19 mouse cellular contexts compared by ENCODE assay signal in the genomic region with DNA sequence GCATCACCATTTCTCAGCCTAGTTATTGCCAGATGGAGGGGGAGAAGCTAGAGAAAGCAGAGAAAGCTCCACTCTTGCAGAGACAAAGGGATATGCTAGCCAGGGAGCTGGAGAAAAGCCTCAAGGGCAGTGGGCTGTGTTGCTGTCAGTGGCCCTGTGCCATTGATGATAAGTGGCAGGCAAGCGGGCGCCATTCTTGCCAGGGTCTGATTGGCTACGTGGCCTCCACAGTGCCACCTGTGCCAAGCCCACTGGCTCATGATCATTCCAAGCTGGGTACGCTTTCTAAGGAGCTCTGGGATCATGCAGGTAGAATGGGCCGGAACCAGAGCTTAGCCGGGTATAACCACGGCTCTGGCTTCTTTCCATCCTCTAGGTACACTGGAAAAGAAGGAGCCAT. TPM values are rescaled to one million over a fixed set of nuclear protein-coding genes. Genes with fewer than 3 reads are reported as not detected.
DNase-seq lines count a peak whose midpoint lies in the region; ATAC-seq lines count a peak whose summit lies in the region.
"Had no signal": no experiment of that assay in that cellular context is flagged by ENCODE, and none has a peak within 500 bp of the region (broad histone marks: within the 10 kb centered on the region; RNA-seq: fewer than 3 reads in every experiment).

No protein-coding gene starts in this region.

- ATAC-seq in neural tube, embryonic 13.5 days (ENCODE audit: low read depth): 0 out of 2 replicates have a peak, but pooled peaks have one; percentile 45
- ATAC-seq in forebrain, embryonic 16.5 days: peak; percentile 73

- no peaks in the 10 kb centered on the region for H3K36me3 ChIP-seq in heart, embryonic 10.5 days
- H3K36me3 ChIP-seq in neural tube, embryonic 13.5 days: no peaks in the 10 kb centered on the region
- H3K36me3 ChIP-seq in forebrain, embryonic 16.5 days (ENCODE audit: control insufficient read depth, insufficient read depth): no peaks in the 10 kb centered on the region
- H3K36me3 ChIP-seq: stomach, embryonic 15.5 days had no signal

- H3K9ac ChIP-seq in neural tube, embryonic 13.5 days: no peak overlapping the region
- H3K9ac ChIP-seq in forebrain, embryonic 16.5 days (replicated peaks; ENCODE audit: low read depth, low read length): no peak overlapping the region
- H3K9ac ChIP-seq: stomach, embryonic 15.5 days had no signal

- H3K27ac ChIP-seq in heart, embryonic 10.5 days: no peak overlapping the region
- no peak overlapping the region for H3K27ac ChIP-seq in neural tube, embryonic 13.5 days (replicated peaks)
- peak overlapping the region; percentile 76 for H3K27ac ChIP-seq in forebrain, embryonic 16.5 days (ENCODE audit: low read length)
- H3K27ac ChIP-seq: gastrocnemius, adult 2 months; layer of hippocampus, adult 2 months; stomach, embryonic 15.5 days had no signal

- no peak overlapping the region for H3K4me2 ChIP-seq in neural tube, embryonic 13.5 days
- peak overlapping the region; percentile 8; the same call in 1 of the 2 replicates for H3K4me2 ChIP-seq in forebrain, embryonic 16.5 days (ENCODE audit: low read length)
- H3K4me2 ChIP-seq: stomach, embryonic 15.5 days had no signal

- no peak overlapping the region for H3K4me3 ChIP-seq in heart, embryonic 10.5 days
- H3K4me3 ChIP-seq in neural tube, embryonic 13.5 days: no peak overlapping the region
- no peak overlapping the region for H3K4me3 ChIP-seq in forebrain, embryonic 16.5 days (replicated peaks; ENCODE audit: low read length)
- H3K4me3 ChIP-seq: gastrocnemius, adult 2 months; layer of hippocampus, adult 2 months; stomach, embryonic 15.5 days had no signal

- WGBS in heart, embryonic 10.5 days: 91% methylated on average over 7 of the region's 7 CpGs
- WGBS in neural tube, embryonic 13.5 days: 81% methylated on average over 7 of the region's 7 CpGs
- WGBS in forebrain, embryonic 16.5 days: 49% methylated on average over 7 of the region's 7 CpGs

- H3K4me1 ChIP-seq in heart, embryonic 10.5 days: peaks cover 5% of the 10 kb centered on the region; the same call in 1 of the 2 replicates
- H3K4me1 ChIP-seq in neural tube, embryonic 13.5 days (replicated peaks): peaks cover 24% of the 10 kb centered on the region
- peaks cover 14% of the 10 kb centered on the region for H3K4me1 ChIP-seq in forebrain, embryonic 16.5 days (replicated peaks; ENCODE audit: control insufficient read depth, insufficient read depth, low read length)
- H3K4me1 ChIP-seq: stomach, embryonic 15.5 days had no signal

- DNase-seq in heart, adult 11 months: peak; percentile 90
- DNase-seq in heart, embryonic 10.5 days (ENCODE audit: low spot score): no peak
- DNase-seq in neural tube, embryonic 10.5 days (ENCODE audit: extremely low spot score, low spot score): no peak
- DNase-seq in urinary bladder, postnatal 14 days (ENCODE audit: low spot score): no peak
- DNase-seq in kidney, postnatal 36 days: no peak
- DNase-seq in kidney, adult 18-20 months: no peak
- DNase-seq: embryo, embryonic 11 days; thymus, postnatal 4 days had no signal

- peaks cover 11% of the 10 kb centered on the region; the same call in 1 of the 2 replicates for H3K27me3 ChIP-seq in heart, embryonic 10.5 days (ENCODE audit: insufficient read depth, poor library complexity, severe bottlenecking)
- no peaks in the 10 kb centered on the region for H3K27me3 ChIP-seq in neural tube, embryonic 13.5 days
- H3K27me3 ChIP-seq in forebrain, embryonic 16.5 days (replicated peaks; ENCODE audit: control insufficient read depth, insufficient read depth, low read length): 0 out of 2 replicates have a peak, but pooled peaks cover 2% of the 10 kb centered on the region
- H3K27me3 ChIP-seq: stomach, embryonic 15.5 days had no signal

- H3K9me3 ChIP-seq in heart, embryonic 10.5 days: no peaks in the 10 kb centered on the region
- H3K9me3 ChIP-seq in neural tube, embryonic 13.5 days: no peaks in the 10 kb centered on the region
- H3K9me3 ChIP-seq in forebrain, embryonic 16.5 days (ENCODE audit: control insufficient read depth, low read length): no peaks in the 10 kb centered on the region
- H3K9me3 ChIP-seq: stomach, embryonic 15.5 days had no signal

RNA-seq across cellular contexts. Expression of gene Opalin, which starts 23.9 kb away (rescaled TPM):
- polyA plus RNA-seq in heart, embryonic 10.5 days (2016; fragmentation: Nextera tagmentation; extraction: Ambion mirVana): not detected in 2 replicates
- not detected in 2 replicates for polyA plus RNA-seq in neural tube, embryonic 13.5 days (2015; fragmentation: Nextera tagmentation; extraction: Ambion mirVana)
- polyA plus RNA-seq in forebrain, embryonic 16.5 days (2015; fragmentation: Nextera tagmentation; extraction: Ambion mirVana): not detected in 2 replicates
- polyA plus RNA-seq: adrenal gland, adult 2 months; kidney, embryonic 14.5 days; liver, adult 2 months; lung, embryonic 16.5 days; neural tube, embryonic 11.5 days; small intestine, adult 2 months; stomach, embryonic 15.5 days had no signal
